Mouse (Mus musculus) MEL (cell line): ENCODE data around the gene Banf1. TPM values are rescaled to one million over a fixed set of nuclear protein-coding genes. Genes with fewer than 3 reads are reported as not detected.
"Not testable (repeated sequence)": the region's sequence is repeated elsewhere in the genome, so short reads cannot be mapped to it uniquely, and the experiment has no call there.

Experiments
- DNase-seq: peaks from one replicate; pipeline ENCODE4 v3.0.0; 2011; ENCODE audit warnings: low read depth, low spot score
- H3K27ac ChIP-seq: 2 replicates; pipeline ENCODE4 v1.5.1; 2012; ENCODE audit warnings: low read depth, mild to moderate bottlenecking, control low read depth, low read length, moderate library complexity; ENCODE audit not compliant: control insufficient read depth
- H3K27me3 ChIP-seq, 2 experiments: fragments of 150-350 bp in 1 of 2; sonication (generic) in 1 of 2; 2 replicates each; pipeline ENCODE4 v1.6.1; 2012; ENCODE audit warnings: low read length in 2 of 2, mild to moderate bottlenecking in 2 of 2, improper control_type of control experiment in 1 of 2, moderate library complexity in 1 of 2; ENCODE audit not compliant: insufficient read depth in 2 of 2, control insufficient read depth in 1 of 2
- H3K36me3 ChIP-seq, 2 experiments: 2 replicates each; pipeline ENCODE4 v1.6.1; 2012 to 2014; ENCODE audit warnings: low read length in 2 of 2, improper control_type of control experiment in 1 of 2, inconsistent platforms in 1 of 2, mild to moderate bottlenecking in 1 of 2; ENCODE audit not compliant: insufficient read depth in 2 of 2, control insufficient read depth in 1 of 2
- H3K4me1 ChIP-seq, 2 experiments: fragments of 150-350 bp in 1 of 2; sonication (generic) in 1 of 2; 2 replicates each; pipeline ENCODE4 v1.6.1; 2012; ENCODE audit warnings: low read length in 2 of 2, improper control_type of control experiment in 1 of 2, mild to moderate bottlenecking in 1 of 2; ENCODE audit not compliant: insufficient read depth in 2 of 2, control insufficient read depth in 1 of 2
- H3K4me3 ChIP-seq, 2 experiments: fragments of 150-350 bp in 1 of 2; sonication (generic) in 1 of 2; 2 replicates each; pipeline ENCODE4 v1.5.1; 2012; ENCODE audit warnings: low read depth in 2 of 2, low read length in 2 of 2, mild to moderate bottlenecking in 2 of 2, moderate library complexity in 2 of 2, control low read depth in 1 of 2, improper control_type of control experiment in 1 of 2; ENCODE audit not compliant: control insufficient read depth in 1 of 2, insufficient read depth in 1 of 2
- H3K79me2 ChIP-seq: 2 replicates; pipeline ENCODE4 v1.6.1; 2012; ENCODE audit warnings: mild to moderate bottlenecking, low read length, moderate library complexity; ENCODE audit not compliant: control insufficient read depth, poor library complexity, insufficient read depth
- H3K9ac ChIP-seq: 2 replicates; pipeline ENCODE4 v1.6.1; 2012; ENCODE audit warnings: low read depth, mild to moderate bottlenecking, control low read depth, low read length, moderate library complexity; ENCODE audit not compliant: control insufficient read depth, poor library complexity, severe bottlenecking
- H3K9me3 ChIP-seq: fragments of 150-350 bp; sonication (generic); replicated peaks from 2 replicates; pipeline ENCODE4 v1.6.1; 2012; ENCODE audit warnings: mild to moderate bottlenecking, low read length, improper control_type of control experiment, moderate library complexity; ENCODE audit not compliant: insufficient read depth
- CTCF ChIP-seq, 3 experiments: IDR thresholded peaks in 2 of 3; conservative IDR thresholded peaks in 1 of 3; 2 replicates each; pipeline ENCODE4 v1.5.1; 2011 to 2012; ENCODE audit warnings: low read length in 3 of 3, low read depth in 2 of 3, mild to moderate bottlenecking in 2 of 3, improper control_type of control experiment in 1 of 3, inconsistent platforms in 1 of 3, mixed read lengths in 1 of 3, moderate library complexity in 1 of 3; ENCODE audit not compliant: control insufficient read depth in 1 of 3, insufficient read depth in 1 of 3, poor library complexity in 1 of 3, severe bottlenecking in 1 of 3
- ELF1 ChIP-seq: IDR thresholded peaks from 2 replicates; pipeline ENCODE4 v1.6.1; 2014; ENCODE audit warnings: low read depth, mild to moderate bottlenecking, inconsistent platforms, low read length, improper control_type of control experiment, moderate library complexity
- EP300 ChIP-seq, 2 experiments: IDR thresholded peaks; 2 replicates each; pipeline ENCODE4 v1.6.1; 2011; ENCODE audit warnings: improper control_type of control experiment in 2 of 2, low read length in 2 of 2, low read depth in 1 of 2, mild to moderate bottlenecking in 1 of 2
- GABPA ChIP-seq: IDR thresholded peaks from 2 replicates; pipeline ENCODE4 v1.6.1; 2012; ENCODE audit warnings: low read depth, mild to moderate bottlenecking, inconsistent platforms, low read length, improper control_type of control experiment, moderate library complexity
- HCFC1 ChIP-seq: IDR thresholded peaks from 2 replicates; pipeline ENCODE4 v1.6.1; 2012; ENCODE audit warnings: low read depth, mild to moderate bottlenecking, inconsistent platforms, low read length, improper control_type of control experiment, moderate library complexity
- JUND ChIP-seq: IDR thresholded peaks from 2 replicates; pipeline ENCODE4 v1.6.1; 2011; ENCODE audit warnings: low read depth, mild to moderate bottlenecking, improper control_type of control experiment, low read length
- MAFK ChIP-seq: IDR thresholded peaks from 2 replicates; pipeline ENCODE4 v1.6.1; 2011; ENCODE audit warnings: low read depth, mild to moderate bottlenecking, low read length, improper control_type of control experiment, borderline replicate concordance
- MAX ChIP-seq: IDR thresholded peaks from 2 replicates; pipeline ENCODE4 v1.6.1; 2011; ENCODE audit warnings: low read length, improper control_type of control experiment
- MAZ ChIP-seq: IDR thresholded peaks from 2 replicates; pipeline ENCODE4 v1.6.1; 2012; ENCODE audit warnings: low read depth, mild to moderate bottlenecking, inconsistent platforms, low read length, improper control_type of control experiment
- MXI1 ChIP-seq: IDR thresholded peaks from 2 replicates; pipeline ENCODE4 v1.6.1; 2011; ENCODE audit warnings: mild to moderate bottlenecking, low read depth, low read length, improper control_type of control experiment
- NELFE ChIP-seq: IDR thresholded peaks from 2 replicates; pipeline ENCODE4 v1.6.1; 2011; ENCODE audit warnings: low read depth, low read length, improper control_type of control experiment
- POLR2AphosphoS2 ChIP-seq: IDR thresholded peaks from 2 replicates; pipeline ENCODE4 v1.6.1; 2011; ENCODE audit warnings: low read length, improper control_type of control experiment
- RCOR1 ChIP-seq: IDR thresholded peaks from 2 replicates; pipeline ENCODE4 v1.6.1; 2012; ENCODE audit warnings: low read depth, mild to moderate bottlenecking, inconsistent platforms, low read length, improper control_type of control experiment
- TBP ChIP-seq: IDR thresholded peaks from 2 replicates; pipeline ENCODE4 v1.8.0; 2011; ENCODE audit warnings: low read depth, low read length, improper control_type of control experiment
- TCF12 ChIP-seq: IDR thresholded peaks from 2 replicates; pipeline ENCODE4 v1.6.1; 2014; ENCODE audit warnings: low read depth, mild to moderate bottlenecking, inconsistent platforms, low read length, improper control_type of control experiment, moderate library complexity
- UBTF ChIP-seq: IDR thresholded peaks from 2 replicates; pipeline ENCODE4 v1.6.1; 2012; ENCODE audit warnings: low read depth, mild to moderate bottlenecking, inconsistent platforms, low read length, improper control_type of control experiment, moderate library complexity, borderline replicate concordance; ENCODE audit not compliant: insufficient read depth
- USF1 ChIP-seq: IDR thresholded peaks from 2 replicates; pipeline ENCODE4 v1.6.1; 2014; ENCODE audit warnings: low read depth, mild to moderate bottlenecking, inconsistent platforms, low read length, improper control_type of control experiment, moderate library complexity
- ZC3H11A ChIP-seq: IDR thresholded peaks from 2 replicates; pipeline ENCODE4 v1.6.1; 2012; ENCODE audit warnings: low read depth, mild to moderate bottlenecking, inconsistent platforms, low read length, improper control_type of control experiment
- ZKSCAN1 ChIP-seq: IDR thresholded peaks from 2 replicates; pipeline ENCODE4 v1.6.1; 2012; ENCODE audit warnings: low read depth, mild to moderate bottlenecking, inconsistent platforms, low read length, improper control_type of control experiment, moderate library complexity
- ZMIZ1 ChIP-seq: IDR thresholded peaks from 2 replicates; pipeline ENCODE4 v1.6.1; 2012; ENCODE audit warnings: low read depth, mild to moderate bottlenecking, inconsistent platforms, low read length, improper control_type of control experiment, moderate library complexity
- polyA plus RNA-seq, 2 experiments: library from polyadenylated mRNA; stranded (reverse) in 1 of 2; unstranded in 1 of 2; fragments of >175 nt in 1 of 2; fragments of >200 nt in 1 of 2; gene quantifications; 2 replicates each; pipeline versions ENCODE4 v1.2.1 to v1.2.4; 2012; ENCODE audit warnings: low replicate concordance in 2 of 2, low read depth in 1 of 2; ENCODE audit not compliant: insufficient read length in 2 of 2, insufficient read depth in 1 of 2, missing spikeins in 1 of 2
- total RNA-seq: library from RNA; depleted of rRNA; stranded (reverse); fragments of 300-350 nt; gene quantifications from 2 replicates; pipeline ENCODE4 v1.2.3, GENCODE M21; 2012

Banf1 gene
- total and polyA plus RNA-seq, 3 experiments, result 207 to 1,168 (median 644) TPM

DNA sequence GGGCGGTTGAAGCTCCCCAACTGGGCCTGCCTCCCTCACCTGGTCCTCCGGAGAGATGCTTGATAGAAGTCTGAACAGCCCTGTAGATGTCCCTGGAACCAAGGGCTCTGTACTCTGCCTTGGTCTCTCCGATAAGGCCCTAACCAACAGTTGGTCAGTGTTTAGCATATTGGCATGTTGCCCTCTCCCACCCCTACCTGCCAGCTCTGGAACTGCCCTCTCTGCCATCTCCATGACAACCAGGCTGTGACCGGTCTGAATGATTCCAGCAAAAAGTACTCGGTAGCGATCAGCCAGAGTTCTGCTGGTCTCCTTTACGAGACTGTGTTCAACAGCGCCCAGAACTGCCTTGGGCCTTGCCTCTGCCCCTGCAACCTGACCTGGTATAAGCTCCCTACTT lies 35.3 kb upstream of the Banf1 start, which contains the start of gene Tsga10ip:
Gene Tsga10ip (minus strand): TSS at position 234 of the 400 bp plus-strand sequence.
- H3K27ac ChIP-seq, result no peak within 1 kb of the TSS
- TF ChIP-seq CTCF (IDR thresholded peaks at IDR 0.05 in 2 of 3, conservative IDR thresholded peaks at IDR 0.05 in 1 of 3; ENCODE audit: control insufficient read depth in 1 of 3, insufficient read depth in 1 of 3, low read depth in 2 of 3, low read length in 3 of 3, poor library complexity in 1 of 3, severe bottlenecking in 1 of 3) (0 out of 6 replicates have a peak, but pooled peaks of 1 of the 3 experiments have one; percentile 10), RCOR1 (no peak), ZC3H11A (no peak), NELFE (no peak)
- TF ChIP-seq, all 39 proteins: peak for 1

DNA sequence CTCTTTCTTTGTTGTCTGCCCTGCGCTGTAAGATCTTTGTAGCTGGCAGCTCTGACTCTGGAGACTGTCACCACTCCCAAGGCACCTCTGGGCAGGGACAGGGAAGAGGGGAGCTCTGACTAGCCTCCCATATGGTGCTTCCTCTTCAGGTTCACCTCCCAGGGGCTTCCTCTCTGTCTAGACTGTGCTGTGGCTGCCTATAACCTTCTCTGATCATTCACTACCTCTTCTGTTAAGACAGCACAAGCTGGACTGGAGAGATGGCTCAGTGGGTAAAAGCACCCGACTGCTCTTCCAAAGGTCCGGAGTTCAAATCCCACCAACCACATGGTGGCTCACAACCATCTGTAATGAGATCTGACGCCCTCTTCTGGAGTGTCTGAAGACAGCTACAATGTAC lies 34.1 kb upstream of the Banf1 start:
- H3K4me3 ChIP-seq, result peak overlapping the region in 1 of 2 experiments; percentile 4; a peak in 2 of 4 replicates
- not testable (repeated sequence) for H3K27ac ChIP-seq, H3K9me3 ChIP-seq, H3K79me2 ChIP-seq, H3K27me3 ChIP-seq, H3K36me3 ChIP-seq, H3K4me1 ChIP-seq
- H3K9ac ChIP-seq, result peak overlapping the region; percentile 42
- peak; percentile 98 for TF ChIP-seq TBP
- peak; percentile 67 for DNase-seq

More for the DNA sequence above, 35.3 kb upstream of the Banf1 start, which contains the start of gene Tsga10ip:
- H3K9me3 ChIP-seq, result no peaks in the 10 kb centered on the region
- H3K36me3 ChIP-seq, result peaks cover 0 to 3% of the 10 kb centered on the region in 2 experiments; a peak in 1 of 4 replicates
- H3K4me3 ChIP-seq, result no peak within 1 kb of the TSS
- H3K9ac ChIP-seq, result no peak within 1 kb of the TSS
- H3K4me1 ChIP-seq, result peaks cover 3% of the 10 kb centered on the region in 2 experiments
- DNase-seq, result no peak
- no peaks in the 10 kb centered on the region for H3K27me3 ChIP-seq
- H3K79me2 ChIP-seq, result no peaks in the 10 kb centered on the region; the same call in 1 of the 2 replicates

DNA sequence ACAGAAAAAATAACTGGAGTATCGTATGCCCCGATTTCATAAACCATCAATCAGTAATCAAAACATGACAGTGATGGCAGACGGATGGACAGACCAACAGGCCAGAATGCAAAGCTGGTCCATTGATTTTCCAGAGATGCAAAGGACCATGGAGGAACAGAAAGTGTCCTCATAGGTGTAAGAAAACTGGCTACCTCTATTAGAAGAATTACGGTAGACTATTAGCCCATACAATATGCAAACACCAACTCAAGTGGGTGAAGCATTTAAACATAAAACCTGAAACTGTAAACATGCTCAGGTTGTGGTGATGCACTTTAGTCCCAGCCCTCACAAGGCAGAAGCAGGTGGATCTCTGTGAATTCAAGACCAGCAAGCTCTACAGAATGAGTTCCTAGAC lies 28.4 kb upstream of the Banf1 start:
- H3K27me3 ChIP-seq, result no peaks in the 10 kb centered on the region
- peaks cover under 1% of the 10 kb centered on the region; the same call in 1 of the 2 replicates for H3K79me2 ChIP-seq
- TF ChIP-seq MXI1 (peak; percentile 96), MAZ (no peak)
- TF ChIP-seq, all 39 proteins: peak for 1
- Histone ChIP-seq H3K4me1 (peaks cover 3 to 12% of the 10 kb centered on the region in 2 experiments), H3K9me3 (no peaks in the 10 kb centered on the region), H3K36me3 (peaks cover 0 to 7% of the 10 kb centered on the region in 2 experiments; a peak in 1 of 4 replicates), H3K4me3 (no peak overlapping the region), H3K9ac (no peak overlapping the region), H3K27ac (no peak overlapping the region)
- no peak for DNase-seq

DNA sequence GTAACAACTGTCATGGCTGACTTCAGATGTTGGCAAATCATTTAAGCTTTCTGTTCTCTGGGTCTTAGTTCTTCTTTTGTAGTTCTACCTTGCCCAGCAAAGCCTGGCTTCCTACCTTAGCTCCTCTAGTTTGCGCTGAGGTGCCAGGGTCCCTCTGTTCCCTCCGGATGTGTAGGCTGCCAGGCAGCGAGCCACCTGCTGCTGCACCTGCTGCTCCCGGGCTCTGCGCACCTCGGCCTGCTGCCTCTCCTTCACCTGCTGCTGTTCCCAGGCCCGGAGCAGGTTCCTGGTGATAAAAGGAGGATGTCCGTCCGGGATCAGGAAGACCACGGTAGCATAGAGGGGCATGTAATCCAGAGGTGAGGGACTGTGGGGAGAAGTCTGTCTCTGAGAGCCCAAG lies 27.2 kb upstream of the Banf1 start:
- DNase-seq, result no peak
- Histone ChIP-seq H3K27ac (no peak overlapping the region), H3K79me2 (peaks cover 9% of the 10 kb centered on the region), H3K9me3 (no peaks in the 10 kb centered on the region), H3K36me3 (peaks cover 0 to 7% of the 10 kb centered on the region in 2 experiments; a peak in 2 of 4 replicates), H3K4me3 (no peak overlapping the region), H3K9ac (no peak overlapping the region), H3K4me1 (peaks cover 0 to 14% of the 10 kb centered on the region in 2 experiments; a peak in 2 of 4 replicates), H3K27me3 (no peaks in the 10 kb centered on the region)
- TF ChIP-seq NELFE (no peak), ELF1 (no peak), ZKSCAN1 (no peak), USF1 (no peak), CTCF (IDR thresholded peaks at IDR 0.05 in 2 of 3, conservative IDR thresholded peaks at IDR 0.05 in 1 of 3; ENCODE audit: control insufficient read depth in 1 of 3, insufficient read depth in 1 of 3, low read depth in 2 of 3, low read length in 3 of 3, poor library complexity in 1 of 3, severe bottlenecking in 1 of 3) (no peak), GABPA (no peak), TCF12 (no peak), MAZ (no peak), RCOR1 (no peak), MAFK (no peak), MAX (no peak), POLR2AphosphoS2 (no peak), UBTF (no peak), HCFC1 (no peak), EP300 (IDR thresholded peaks at IDR 0.05; ENCODE audit: low read depth in 1 of 2, low read length in 2 of 2) (no peak), ZMIZ1 (no peak), JUND (no peak)
